Mouse (Mus musculus) lung, embryonic 16.5 days (tissue): ENCODE measurements around the gene Iqcf1. TPM values are rescaled to one million over a fixed set of nuclear protein-coding genes. Genes with fewer than 3 reads are reported as not detected.

ENCODE experiments used
- ATAC-seq: fragments of 200-750 bp; cut with Nextera tagmentation; 2 replicates; pipeline ENCODE4 v1.8.0; 2017; ENCODE audit warnings: low read depth, mild to moderate bottlenecking, moderate library complexity
- H3K27ac ChIP-seq: fragments of 300-500 bp; sonication (generic); 2 replicates; pipeline ENCODE4 v1.5.1; 2014; ENCODE audit warnings: mild to moderate bottlenecking, control low read depth, low read length
- H3K27me3 ChIP-seq: fragments of 300-500 bp; sonication (generic); 2 replicates; pipeline ENCODE4 v1.6.1; 2014; ENCODE audit warnings: low read depth, low read length, mixed read lengths; ENCODE audit not compliant: control insufficient read depth, insufficient read depth
- H3K36me3 ChIP-seq: fragments of 300-500 bp; sonication (generic); 2 replicates; pipeline ENCODE4 v1.6.1; 2014; ENCODE audit warnings: low read length; ENCODE audit not compliant: control insufficient read depth, insufficient read depth
- H3K4me1 ChIP-seq: fragments of 300-500 bp; sonication (generic); replicated peaks from 2 replicates; pipeline ENCODE4 v1.6.1; 2014; ENCODE audit warnings: low read length, mixed read lengths; ENCODE audit not compliant: control insufficient read depth, insufficient read depth
- H3K4me2 ChIP-seq: fragments of 300-500 bp; sonication (generic); 2 replicates; pipeline ENCODE4 v1.6.1; 2014; ENCODE audit warnings: low read depth, low read length, control low read depth
- H3K4me3 ChIP-seq: fragments of 300-500 bp; sonication (generic); 2 replicates; pipeline ENCODE4 v1.5.1; 2014; ENCODE audit warnings: mild to moderate bottlenecking, low read length, control low read depth
- H3K9ac ChIP-seq: fragments of 300-500 bp; sonication (generic); 2 replicates; pipeline ENCODE4 v1.6.1; 2014; ENCODE audit warnings: low read length, control low read depth
- H3K9me3 ChIP-seq: fragments of 300-500 bp; sonication (generic); 2 replicates; pipeline ENCODE4 v1.6.1; 2016; ENCODE audit warnings: low read length; ENCODE audit not compliant: control insufficient read depth
- WGBS: fragments of 180-500 bp; shearing (Covaris S2); extraction: QIAGEN DNeasy Blood & Tissue Kit; methylation state at CpG from one replicate; pipeline ENCODE4 v1.1.7; 2014; 5-methylcytosine and 5-hydroxymethylcytosine counted together
- polyA plus RNA-seq: library from polyadenylated mRNA; unstranded; fragments of >200 nt; fragmentation: Nextera tagmentation; extraction: Ambion mirVana; gene quantifications from 2 replicates; pipeline ENCODE4 v1.2.1, GENCODE M21; 2015

The Iqcf1 gene
- polyA plus RNA-seq, 1 experiment from 2014 or later: not detected

DNA sequence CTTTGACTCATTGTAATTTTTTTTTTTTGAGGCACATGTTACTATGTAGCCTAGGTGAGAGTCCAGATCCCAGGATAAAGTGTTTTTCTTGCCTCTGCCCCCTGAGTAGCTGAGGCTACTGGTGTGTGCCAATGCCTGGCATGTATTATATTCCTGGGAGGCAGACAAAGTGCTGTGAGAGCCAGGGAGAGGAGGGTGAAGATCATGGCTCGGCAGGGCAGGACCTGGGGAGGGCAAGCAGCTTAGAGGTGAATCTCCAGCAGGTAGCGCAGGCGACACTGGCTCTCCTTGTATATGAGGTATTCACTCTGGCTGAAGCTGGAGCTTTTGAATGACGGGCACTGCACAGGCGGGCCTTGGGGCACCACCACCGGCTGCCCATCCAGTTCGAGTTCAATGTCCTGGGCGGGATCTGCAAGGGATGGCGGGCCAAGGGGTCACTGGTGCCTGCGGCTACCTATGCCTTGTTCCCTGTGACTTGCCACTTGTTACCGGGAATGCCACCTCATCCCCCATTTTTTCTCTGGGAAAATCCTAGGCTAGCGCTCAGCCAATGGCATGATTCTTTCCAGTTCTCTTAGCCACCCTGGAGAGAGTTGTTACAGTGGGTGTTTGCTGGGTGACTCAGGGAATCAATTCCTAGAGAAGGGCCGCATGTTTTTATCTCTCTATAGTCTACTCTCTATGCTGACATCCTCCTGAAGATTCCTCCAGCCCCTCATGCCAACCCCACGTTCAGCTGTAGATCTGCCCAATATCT lies 28.6 kb upstream of the Iqcf1 start:
- peak overlapping the region; percentile 39 for H3K4me2 ChIP-seq
- no peak for ATAC-seq
- no peaks in the 10 kb centered on the region for H3K9me3 ChIP-seq
- H3K4me3 ChIP-seq: no peak overlapping the region
- peaks cover 28% of the 10 kb centered on the region for H3K4me1 ChIP-seq
- H3K9ac ChIP-seq: no peak overlapping the region
- no peak overlapping the region for H3K27ac ChIP-seq
- WGBS: 63% methylated on average over 14 of the region's 14 CpGs
- H3K27me3 ChIP-seq: no peaks in the 10 kb centered on the region
- H3K36me3 ChIP-seq: no peaks in the 10 kb centered on the region

DNA sequence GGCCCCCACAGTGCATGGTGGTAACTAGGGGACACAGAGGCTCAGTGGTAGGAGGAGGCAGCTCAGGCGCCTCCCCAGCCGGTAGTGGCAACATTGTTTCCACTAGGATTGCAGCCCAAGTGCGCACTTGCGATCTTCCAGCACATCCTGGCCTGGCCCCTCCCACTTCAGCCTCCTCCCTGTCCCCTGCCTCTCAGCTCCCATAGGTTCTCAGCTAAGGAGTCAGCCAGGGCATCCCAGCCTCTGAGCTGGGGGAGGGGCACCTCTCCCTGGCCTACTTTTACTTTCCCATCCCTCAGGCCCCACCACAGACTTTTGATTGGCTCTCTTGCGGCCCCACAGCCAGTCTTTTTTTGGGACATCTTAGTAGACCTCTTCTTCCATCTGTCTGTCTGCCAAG lies 27.9 kb upstream of the Iqcf1 start:
- peak overlapping the region; percentile 39 for H3K4me2 ChIP-seq
- H3K36me3 ChIP-seq: no peaks in the 10 kb centered on the region
- H3K9me3 ChIP-seq: no peaks in the 10 kb centered on the region
- peak; percentile 11; the same call in 1 of the 2 replicates for ATAC-seq
- no peak overlapping the region for H3K4me3 ChIP-seq
- H3K27ac ChIP-seq: peak overlapping the region; percentile 2; the same call in 1 of the 2 replicates
- peaks cover 33% of the 10 kb centered on the region for H3K4me1 ChIP-seq
- H3K9ac ChIP-seq: 0 out of 2 replicates have a peak overlapping the region, but pooled peaks have one; percentile 29
- H3K27me3 ChIP-seq: no peaks in the 10 kb centered on the region
- 15% methylated on average over 5 of the region's 5 CpGs for WGBS

DNA sequence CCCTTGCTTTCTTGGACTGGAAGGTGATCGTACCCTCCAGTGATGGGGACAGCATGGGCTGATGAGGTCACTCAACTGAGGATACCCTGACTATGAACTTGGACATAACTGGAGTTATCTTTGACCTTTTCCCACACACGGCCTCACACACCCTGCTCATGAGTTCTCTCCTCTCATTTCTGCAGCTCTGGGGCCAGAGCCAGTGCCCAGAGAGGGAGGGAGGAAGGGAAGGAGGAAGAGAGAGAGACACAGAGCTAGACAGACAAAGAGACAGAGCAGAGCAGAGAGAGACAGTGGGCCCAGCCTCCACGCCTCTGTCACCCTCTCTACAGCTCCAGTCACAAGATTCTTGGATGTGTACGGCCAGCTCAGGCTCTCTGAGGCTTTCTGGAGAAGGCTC lies 27.4 kb upstream of the Iqcf1 start:
- no peaks in the 10 kb centered on the region for H3K27me3 ChIP-seq
- no peaks in the 10 kb centered on the region for H3K9me3 ChIP-seq
- no peak overlapping the region for H3K4me3 ChIP-seq
- H3K27ac ChIP-seq: peak overlapping the region; percentile 2; the same call in 1 of the 2 replicates
- H3K36me3 ChIP-seq: no peaks in the 10 kb centered on the region
- ATAC-seq: no peak
- no peak overlapping the region for H3K9ac ChIP-seq
- H3K4me2 ChIP-seq: no peak overlapping the region
- H3K4me1 ChIP-seq: peaks cover 33% of the 10 kb centered on the region
- WGBS: 55% methylated on average over 4 of the region's 4 CpGs

DNA sequence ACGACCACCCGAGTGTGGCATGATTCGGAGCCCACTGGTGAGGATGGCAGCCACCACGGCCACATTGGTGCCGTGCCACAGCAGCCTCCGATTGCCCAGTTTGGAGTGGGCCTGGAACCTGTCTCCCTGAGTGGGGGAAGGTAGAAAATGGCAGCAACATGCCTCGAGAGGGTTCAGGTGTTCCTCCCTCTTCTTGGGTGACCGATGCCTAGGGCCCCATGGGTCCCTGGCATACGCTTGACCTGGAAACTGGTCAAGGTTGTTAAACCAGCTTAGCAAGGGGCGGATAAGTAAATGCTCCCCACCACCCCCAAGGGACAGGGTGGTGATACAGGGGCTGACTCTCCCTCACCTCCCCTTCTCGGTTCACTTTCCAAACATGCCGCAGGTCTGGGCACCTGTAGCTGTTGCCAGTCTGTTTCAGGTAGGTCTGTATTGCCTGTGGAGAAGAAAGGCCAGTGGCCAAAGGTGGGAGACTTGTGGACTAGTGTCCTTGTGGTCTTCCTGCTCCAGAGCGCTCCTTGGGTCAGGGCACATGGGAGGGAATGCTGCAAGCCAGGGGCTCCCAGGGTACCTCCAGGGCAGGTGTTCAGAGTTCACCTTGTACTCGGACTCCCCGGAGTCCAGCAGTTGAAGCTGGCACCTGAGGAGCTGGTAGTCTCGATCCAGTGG lies 26.6 kb upstream of the Iqcf1 start:
- no peak for ATAC-seq
- Histone ChIP-seq H3K4me1 (peaks cover 38% of the 10 kb centered on the region), H3K27me3 (no peaks in the 10 kb centered on the region), H3K4me2 (no peak overlapping the region), H3K4me3 (no peak overlapping the region), H3K9ac (no peak overlapping the region), H3K27ac (no peak overlapping the region), H3K36me3 (no peaks in the 10 kb centered on the region), H3K9me3 (no peaks in the 10 kb centered on the region)
- 71% methylated on average over 16 of the region's 16 CpGs for WGBS

DNA sequence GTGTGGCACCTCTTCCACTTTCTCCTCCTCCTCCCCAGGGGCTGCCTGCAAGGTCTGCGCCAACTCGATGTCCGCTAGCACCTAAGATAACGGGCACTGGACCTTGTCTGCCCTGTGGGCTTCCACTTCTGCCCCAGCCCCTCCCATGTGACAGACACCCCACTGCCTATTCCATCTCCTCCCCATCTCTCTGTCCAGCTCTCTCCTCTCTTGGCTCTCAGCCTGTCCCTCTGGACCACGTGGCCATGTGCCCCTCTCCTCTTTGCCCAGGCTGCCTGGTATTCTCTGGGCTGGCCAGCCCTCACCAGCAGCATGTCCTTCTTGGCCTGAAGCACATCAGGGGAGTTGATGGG lies 26.0 kb upstream of the Iqcf1 start:
- Histone ChIP-seq H3K9ac (no peak overlapping the region), H3K27ac (no peak overlapping the region), H3K4me3 (no peak overlapping the region), H3K4me1 (peaks cover 40% of the 10 kb centered on the region), H3K9me3 (no peaks in the 10 kb centered on the region), H3K36me3 (no peaks in the 10 kb centered on the region), H3K4me2 (no peak overlapping the region), H3K27me3 (no peaks in the 10 kb centered on the region)
- no peak for ATAC-seq
- WGBS: 64% methylated on average over 5 of the region's 5 CpGs

DNA sequence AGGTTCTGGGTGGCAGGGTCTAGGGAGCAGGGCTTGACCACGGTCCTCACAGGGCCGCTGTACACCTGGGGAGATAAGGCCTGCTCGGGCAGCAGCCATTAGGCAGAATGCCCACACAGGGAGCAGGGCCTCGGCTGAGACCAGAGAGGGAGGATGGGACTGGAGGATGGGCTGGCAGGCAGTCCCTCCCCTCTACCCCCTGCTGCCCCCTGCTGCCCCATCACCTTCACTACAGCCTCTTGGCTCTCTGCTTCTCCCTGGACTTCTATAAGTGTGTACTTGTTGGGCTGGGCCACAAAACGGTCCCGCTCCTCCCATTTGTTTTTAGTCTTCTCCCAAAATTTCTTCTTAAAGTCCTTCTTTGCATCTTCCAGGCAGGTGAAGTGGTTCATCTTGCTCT lies 25.3 kb upstream of the Iqcf1 start:
- H3K27ac ChIP-seq: no peak overlapping the region
- H3K9ac ChIP-seq: peak overlapping the region; percentile 33
- H3K4me1 ChIP-seq: peaks cover 40% of the 10 kb centered on the region
- no peak overlapping the region for H3K4me2 ChIP-seq
- H3K27me3 ChIP-seq: no peaks in the 10 kb centered on the region
- WGBS: 2% methylated on average over 6 of the region's 6 CpGs
- no peaks in the 10 kb centered on the region for H3K36me3 ChIP-seq
- ATAC-seq: 0 out of 2 replicates have a peak, but pooled peaks have one; percentile 1
- H3K4me3 ChIP-seq: no peak overlapping the region
- no peaks in the 10 kb centered on the region for H3K9me3 ChIP-seq

DNA sequence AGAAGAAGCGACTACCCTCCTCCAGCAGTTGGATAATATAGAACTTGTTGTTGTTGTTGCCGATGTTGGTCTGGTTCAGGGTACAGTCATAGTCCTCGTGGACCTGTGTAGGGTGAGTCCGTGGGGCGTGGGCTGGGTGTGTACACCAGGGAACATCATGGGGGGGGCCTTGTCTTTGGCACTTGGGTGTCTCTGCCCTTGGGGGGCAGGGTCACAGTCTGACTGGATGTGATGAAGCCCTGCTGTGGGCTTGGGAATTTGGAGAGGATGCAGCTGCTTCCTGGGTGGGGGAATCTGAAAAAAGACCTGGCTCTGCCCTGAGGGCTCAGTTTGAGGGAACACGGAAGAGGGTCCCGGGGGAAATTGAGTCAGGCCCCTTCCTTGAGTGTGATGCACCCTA lies 24.7 kb upstream of the Iqcf1 start:
- no peak overlapping the region for H3K4me2 ChIP-seq
- WGBS: 67% methylated on average over 7 of the region's 7 CpGs
- no peak overlapping the region for H3K27ac ChIP-seq
- no peaks in the 10 kb centered on the region for H3K36me3 ChIP-seq
- no peak for ATAC-seq
- peak overlapping the region; percentile 33 for H3K9ac ChIP-seq
- H3K9me3 ChIP-seq: no peaks in the 10 kb centered on the region
- H3K4me1 ChIP-seq: peaks cover 40% of the 10 kb centered on the region
- H3K27me3 ChIP-seq: no peaks in the 10 kb centered on the region
- H3K4me3 ChIP-seq: no peak overlapping the region

DNA sequence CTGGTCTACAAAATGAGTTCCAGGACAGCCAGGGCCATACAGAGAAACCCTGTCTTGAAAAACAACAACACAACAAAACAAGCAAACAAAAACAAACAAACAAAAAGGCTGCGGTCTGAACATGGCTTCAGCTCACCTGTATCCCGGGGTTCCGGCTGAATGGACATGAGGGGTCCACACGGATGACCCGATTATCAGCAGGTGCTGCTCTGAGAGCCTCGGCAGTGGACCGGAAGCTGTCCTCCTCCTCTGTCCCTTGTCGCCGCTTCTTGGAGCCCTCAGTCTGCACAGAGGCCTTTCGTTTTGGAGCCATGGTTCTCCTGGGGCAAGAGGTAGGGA lies 24.1 kb upstream of the Iqcf1 start, which contains the start of gene Rrp9:
TSS of gene Rrp9 (plus strand) at position 301 of the 339 bp plus-strand sequence.
- no peak for ATAC-seq
- H3K27me3 ChIP-seq: no peaks in the 10 kb centered on the region
- peak within 1 kb of the TSS; percentile 50 for H3K4me2 ChIP-seq
- H3K4me1 ChIP-seq: peaks cover 40% of the 10 kb centered on the region
- peak within 1 kb of the TSS; percentile 83 for H3K4me3 ChIP-seq
- peaks cover under 1% of the 10 kb centered on the region; the same call in 1 of the 2 replicates for H3K36me3 ChIP-seq
- WGBS: 85% methylated on average over 10 of the region's 10 CpGs
- no peaks in the 10 kb centered on the region for H3K9me3 ChIP-seq
- H3K9ac ChIP-seq: peak within 1 kb of the TSS; percentile 58
- peak within 1 kb of the TSS; percentile 86 for H3K27ac ChIP-seq

DNA sequence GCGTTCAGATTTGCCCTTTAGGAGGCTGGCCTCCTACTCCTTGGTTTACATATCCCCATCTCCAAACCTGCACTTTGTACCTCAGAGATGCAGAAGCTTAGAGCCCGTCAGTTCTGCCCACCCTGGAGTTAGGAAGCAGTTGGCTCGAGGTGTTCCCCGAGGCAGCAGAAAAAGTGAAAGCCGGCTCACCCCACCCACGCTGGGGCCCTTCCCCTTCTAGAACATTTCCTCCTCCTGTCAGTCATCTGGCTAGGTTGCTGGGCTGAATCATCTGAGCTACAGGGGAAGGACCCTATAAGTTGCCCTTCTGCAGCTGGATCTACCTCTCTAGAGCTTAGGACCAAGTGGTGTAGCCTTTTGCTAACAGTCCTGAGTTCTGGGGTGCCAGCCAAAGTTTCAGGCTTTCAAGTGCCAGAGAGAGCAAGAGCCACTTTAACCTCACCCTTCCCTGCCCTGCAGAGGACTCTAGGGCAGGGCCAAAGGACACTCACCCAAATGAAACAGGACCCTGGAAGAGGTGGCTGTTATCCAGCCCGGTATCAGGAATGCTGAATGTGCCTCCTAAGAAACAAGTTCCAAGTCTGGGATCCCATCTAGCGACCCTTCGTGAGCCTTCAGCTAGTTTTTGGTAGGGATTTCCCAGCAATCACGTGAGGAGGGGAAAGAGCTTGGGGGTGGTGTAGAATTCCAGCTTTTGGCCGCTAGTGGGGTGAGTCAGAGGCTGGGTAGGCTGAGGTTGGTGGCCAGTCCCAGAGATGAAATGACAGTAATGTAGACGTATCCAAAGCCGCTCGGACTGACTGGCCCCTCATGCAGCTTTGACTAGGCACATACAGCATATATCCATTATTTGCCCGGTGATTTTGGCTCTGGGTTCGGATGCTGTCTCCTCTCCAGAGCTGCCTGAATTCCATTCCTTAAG lies 23.5 kb upstream of the Iqcf1 start:
- peak overlapping the region; percentile 83 for H3K4me3 ChIP-seq
- peak overlapping the region; percentile 50 for H3K4me2 ChIP-seq
- H3K4me1 ChIP-seq: peaks cover 40% of the 10 kb centered on the region
- H3K27me3 ChIP-seq: no peaks in the 10 kb centered on the region
- H3K9ac ChIP-seq: peak overlapping the region; percentile 58
- peak overlapping the region; percentile 86 for H3K27ac ChIP-seq
- 23% methylated on average over 16 of the region's 16 CpGs for WGBS
- ATAC-seq: peak; percentile 54
- peaks cover 4% of the 10 kb centered on the region; the same call in 1 of the 2 replicates for H3K36me3 ChIP-seq
- H3K9me3 ChIP-seq: no peaks in the 10 kb centered on the region
